Mouse (Mus musculus) heart, embryonic 10.5 days (tissue): ENCODE data around the gene Btf3. TPM values are rescaled to one million over a fixed set of nuclear protein-coding genes. Genes with fewer than 3 reads are reported as not detected.

Experiments
- polyA plus RNA-seq: library from polyadenylated mRNA; unstranded; fragments of >200 nt; fragmentation: Nextera tagmentation; extraction: Ambion mirVana; gene quantifications from 2 replicates; pipeline ENCODE4 v1.2.1, GENCODE M21; 2016

The Btf3 gene
- polyA plus RNA-seq, 1 experiment from 2014 or later: 641 TPM

Other genes with a start within 250 kb of the Btf3 start
- 10.2 and 10.6 TPM in 2 replicates for gene Arhgef28, start 110.6 kb downstream of the Btf3 start, polyA plus RNA-seq
- 25.1 and 32.1 TPM in 2 replicates for gene Utp15, start 54.0 kb downstream of the Btf3 start, polyA plus RNA-seq
- gene Ankra2, start 53.9 kb downstream of the Btf3 start, polyA plus RNA-seq: 14.8 and 16.3 TPM in 2 replicates
- gene Gm21976, start 37.1 kb downstream of the Btf3 start, polyA plus RNA-seq: not detected in 2 replicates
- gene Foxd1, start 37.2 kb upstream of the Btf3 start, polyA plus RNA-seq: 0.10 and 0.16 TPM in 2 replicates
- gene Gm10320, start 175.0 kb upstream of the Btf3 start, polyA plus RNA-seq: 0.48 and 0.82 TPM in 2 replicates